8 mouse cellular contexts compared by ENCODE assay signal in genomic region chr15:65703559-65703958, GRCm38 (mm10).
DNase-seq lines count a peak whose midpoint lies in the region; ATAC-seq and TF ChIP-seq lines count a peak whose summit lies in the region.

No protein-coding gene starts in this region.

- no peak overlapping the region for H3K4me2 ChIP-seq in neural tube, embryonic 13.5 days

- no peak overlapping the region for H3K9ac ChIP-seq in neural tube, embryonic 13.5 days

- ATAC-seq in neural tube, embryonic 13.5 days (ENCODE audit: low read depth): peak; percentile 76
- ATAC-seq in erythroid progenitor cell, adult 5-6 weeks (replicated peaks; ENCODE audit: low FRiP score, poor library complexity, severe bottlenecking): no peak

- no peaks in the 10 kb centered on the region for H3K36me3 ChIP-seq in C2C12 (ENCODE audit: control insufficient read depth, insufficient read depth)
- H3K36me3 ChIP-seq in neural tube, embryonic 13.5 days: no peaks in the 10 kb centered on the region

- H3K79me3 ChIP-seq in C2C12 (ENCODE audit: low read depth): no peaks in the 10 kb centered on the region

- H3K27ac ChIP-seq in gastrocnemius, adult 2 months: no peak overlapping the region
- no peak overlapping the region for H3K27ac ChIP-seq in neural tube, embryonic 13.5 days (replicated peaks)

- no peaks in the 10 kb centered on the region for H3K79me2 ChIP-seq in C2C12 (ENCODE audit: control insufficient read depth, insufficient read depth)

- no peak overlapping the region for H3K4me3 ChIP-seq in gastrocnemius, adult 2 months
- H3K4me3 ChIP-seq in C2C12 (ENCODE audit: insufficient read depth, poor library complexity, severe bottlenecking): no peak overlapping the region
- no peak overlapping the region for H3K4me3 ChIP-seq in neural tube, embryonic 13.5 days

- H3K9me3 ChIP-seq in neural tube, embryonic 13.5 days: no peaks in the 10 kb centered on the region

- no peak for DNase-seq in gastrocnemius, adult 2 months
- DNase-seq in gastrocnemius, adult 18-20 months (ENCODE audit: low spot score): no peak
- DNase-seq in cerebellum, adult 8-10 months: peak; percentile 38
- peak; percentile 42 for DNase-seq in induced T-regulatory cell, adult 2 months (ENCODE audit: low read depth)
- no peak for DNase-seq in urinary bladder, postnatal 14 days (ENCODE audit: low spot score)

- no peaks in the 10 kb centered on the region for H3K27me3 ChIP-seq in C2C12 (ENCODE audit: control insufficient read depth, insufficient read depth, insufficient read length)
- H3K27me3 ChIP-seq in neural tube, embryonic 13.5 days: no peaks in the 10 kb centered on the region

- TF ChIP-seq CTCF in gastrocnemius, adult 2 months (IDR thresholded peaks at IDR 0.05): peak; percentile 30; the same call in 1 of the 2 replicates
- peak; percentile 51 for TF ChIP-seq CTCF in C2C12 (IDR thresholded peaks at IDR 0.05; ENCODE audit: control insufficient read depth, insufficient read depth, insufficient read length)

- 51% methylated on average over 3 of the region's 3 CpGs for WGBS in neural tube, embryonic 13.5 days

- intact Hi-C loops in gastrocnemius, adult 2 months (cut with DNase I): no loop called here

- no peaks in the 10 kb centered on the region for H3K4me1 ChIP-seq in neural tube, embryonic 13.5 days (replicated peaks)

- no peak overlapping the region for H3ac ChIP-seq in C2C12 (ENCODE audit: control insufficient read depth, insufficient read length, low read depth)

TF ChIP-seq in C2C12, 6 proteins besides CTCF, POLR2A, EP300 and RAD21:
- TF ChIP-seq MYOD1 (IDR thresholded peaks at IDR 0.05; ENCODE audit: control insufficient read depth, insufficient read length, low read depth) (no peak), MYOG (IDR thresholded peaks at IDR 0.05; ENCODE audit: control insufficient read depth, extremely low read depth, insufficient read length) (no peak), USF1 (IDR thresholded peaks at IDR 0.05; ENCODE audit: low read depth) (no peak), MAX (IDR thresholded peaks at IDR 0.05) (no peak), FOSL1 (IDR thresholded peaks at IDR 0.05; ENCODE audit: insufficient read depth, low read length, poor library complexity, severe bottlenecking) (no peak), CEBPB (IDR thresholded peaks at IDR 0.05; ENCODE audit: low read depth) (no peak)

Comparison
In these comparisons a context has a peak if more than half of its experiments do, and no peak if none do; other contexts are left out.
1. DNase-seq: peak in cerebellum, adult 8-10 months (single experiment) and induced T-regulatory cell, adult 2 months (single experiment); none in gastrocnemius, adult 2 months (single experiment), gastrocnemius, adult 18-20 months (single experiment) and urinary bladder, postnatal 14 days (single experiment).